Mouse (Mus musculus): ENCODE results near the gene Cdh13.

Cdh13 gene

DNA sequence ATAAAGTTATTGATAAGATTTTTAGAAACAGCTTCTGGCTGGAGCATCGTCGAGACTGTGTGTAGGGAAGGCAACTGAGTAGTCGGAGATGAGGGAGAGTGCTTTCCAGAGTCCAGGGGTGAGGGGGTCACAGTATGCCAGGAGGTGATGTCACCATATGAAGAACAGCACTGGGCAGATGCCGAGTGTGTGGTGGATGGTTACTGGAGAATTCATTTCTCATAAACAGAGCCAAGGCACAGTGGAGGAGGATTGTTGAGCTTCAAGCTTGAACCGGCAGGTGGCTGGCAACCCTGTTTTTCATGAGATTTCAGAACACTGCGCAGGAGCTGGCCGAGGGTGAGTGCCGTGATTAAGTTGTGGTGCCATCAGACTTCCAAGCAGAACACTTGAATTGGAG is 317.8 kb downstream of the Cdh13 start:
- DNase-seq: no peak

DNA sequence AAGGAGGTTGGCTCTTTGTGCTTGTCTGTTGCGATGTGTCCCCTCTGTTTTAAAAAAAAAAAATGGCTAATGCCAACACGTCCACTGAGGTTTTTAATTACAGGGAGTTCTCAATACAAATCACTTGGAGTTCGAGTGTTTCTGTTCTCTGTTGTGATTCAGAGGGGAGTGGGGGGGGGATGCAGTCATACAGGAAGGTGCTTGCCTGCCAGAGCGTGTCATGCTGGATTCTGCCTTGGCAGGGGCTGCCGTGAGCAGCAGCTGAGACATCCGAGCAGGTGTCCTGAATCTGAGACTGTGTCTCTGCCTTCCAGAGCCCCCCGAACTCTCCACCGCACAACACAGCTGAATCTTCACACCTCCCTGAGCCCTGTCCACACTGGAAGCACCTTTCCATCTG is 318.5 kb downstream of the Cdh13 start:
- DNase-seq: no peak

DNA sequence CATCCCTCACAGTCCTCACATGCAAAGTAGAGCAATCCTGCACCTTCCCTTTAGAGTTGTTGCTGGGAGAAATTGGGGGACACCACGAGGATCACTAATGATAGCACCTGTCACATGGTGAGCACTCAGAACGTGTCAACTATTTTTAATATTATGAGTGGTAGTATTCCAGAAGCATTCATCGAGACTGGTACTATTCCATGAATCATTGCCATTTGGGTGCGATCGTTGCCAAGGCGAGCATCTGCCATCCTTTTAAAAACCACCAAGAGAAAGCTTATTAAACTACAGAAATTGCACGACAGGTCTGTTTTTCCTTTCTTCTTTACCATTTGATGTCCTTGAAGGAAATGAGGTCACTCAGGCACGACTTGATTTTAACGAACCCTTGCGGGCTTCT is 328.0 kb downstream of the Cdh13 start:
- no peak for DNase-seq

DNA sequence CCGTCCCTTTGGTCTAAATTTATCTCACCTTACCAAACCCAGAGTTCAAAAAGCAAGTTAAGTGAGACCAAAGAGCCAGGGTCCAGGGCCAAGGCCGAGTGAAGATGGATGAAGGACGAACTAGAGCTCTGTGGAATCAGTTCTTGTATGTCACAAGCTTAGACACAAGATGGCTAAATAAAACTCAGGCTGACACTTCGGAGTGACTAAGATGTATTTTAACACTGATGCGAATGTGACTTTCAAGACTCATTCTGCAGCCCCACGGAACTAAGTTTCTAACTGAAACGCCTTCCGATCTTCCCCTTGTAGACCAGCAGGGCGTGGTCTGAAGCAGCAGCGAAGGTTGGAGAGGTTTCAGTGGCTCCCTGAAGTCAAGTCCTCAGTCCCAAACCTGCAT is 334.7 kb downstream of the Cdh13 start:
- no peak for DNase-seq

DNA sequence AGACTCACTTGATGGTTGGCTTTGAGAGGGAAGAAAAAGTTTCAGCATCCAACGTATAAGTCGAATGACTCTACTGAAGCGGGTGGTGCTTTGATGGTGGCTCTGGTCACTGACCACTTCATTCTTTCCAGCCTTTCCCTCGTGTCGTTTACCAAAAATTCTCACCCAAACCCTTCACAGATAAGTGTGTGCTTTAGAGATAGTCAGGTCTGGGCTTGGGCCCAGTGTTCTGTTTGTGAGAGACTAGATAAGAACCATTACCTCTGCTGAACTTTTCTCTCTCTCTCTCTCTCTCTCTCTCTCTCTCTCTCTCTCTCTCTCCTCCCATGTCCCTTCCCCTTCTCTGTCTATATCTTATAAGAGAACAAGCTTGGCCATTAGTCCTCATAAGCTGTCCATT is 342.9 kb downstream of the Cdh13 start:
- no peak for DNase-seq

DNA sequence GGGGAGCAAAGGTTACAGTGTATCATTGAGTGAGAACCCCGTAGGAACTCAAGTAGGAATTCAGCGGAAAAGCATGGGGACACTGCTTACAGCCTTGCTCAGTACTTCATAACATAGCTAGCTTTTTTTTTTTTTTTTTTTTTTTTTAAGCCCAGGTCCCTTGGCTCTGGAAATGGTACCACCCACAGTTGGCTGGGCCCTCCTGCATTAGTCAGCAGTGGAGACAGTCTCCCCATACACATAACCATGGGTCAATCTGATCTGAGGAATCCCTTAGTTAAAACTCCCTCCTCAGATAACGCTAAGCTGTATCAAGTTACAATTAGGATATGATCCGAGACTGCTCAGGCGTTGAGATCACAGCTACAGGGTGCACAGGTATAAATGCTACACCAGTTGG is 344.2 kb downstream of the Cdh13 start:
- no peak for DNase-seq

DNA sequence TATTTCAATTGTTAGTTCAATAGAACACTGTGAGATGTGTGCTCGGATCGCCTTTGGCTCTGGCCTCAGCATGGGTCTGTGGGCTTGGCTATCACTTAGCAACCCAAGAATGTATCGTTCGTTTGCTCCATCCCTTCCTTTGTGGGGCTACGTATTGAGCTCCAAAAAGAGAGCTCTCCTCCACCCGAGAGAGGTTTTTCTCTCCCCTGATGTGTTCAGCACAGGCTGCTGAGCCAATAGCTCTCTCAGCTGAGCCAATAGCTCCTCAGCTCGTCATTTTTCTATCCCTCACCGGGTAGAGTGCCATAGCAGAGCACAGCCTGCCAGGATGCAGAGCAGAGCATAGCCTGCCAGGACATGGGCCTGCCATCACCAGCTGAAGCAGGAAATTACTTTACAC is 345.2 kb downstream of the Cdh13 start:
- no peak for DNase-seq

DNA sequence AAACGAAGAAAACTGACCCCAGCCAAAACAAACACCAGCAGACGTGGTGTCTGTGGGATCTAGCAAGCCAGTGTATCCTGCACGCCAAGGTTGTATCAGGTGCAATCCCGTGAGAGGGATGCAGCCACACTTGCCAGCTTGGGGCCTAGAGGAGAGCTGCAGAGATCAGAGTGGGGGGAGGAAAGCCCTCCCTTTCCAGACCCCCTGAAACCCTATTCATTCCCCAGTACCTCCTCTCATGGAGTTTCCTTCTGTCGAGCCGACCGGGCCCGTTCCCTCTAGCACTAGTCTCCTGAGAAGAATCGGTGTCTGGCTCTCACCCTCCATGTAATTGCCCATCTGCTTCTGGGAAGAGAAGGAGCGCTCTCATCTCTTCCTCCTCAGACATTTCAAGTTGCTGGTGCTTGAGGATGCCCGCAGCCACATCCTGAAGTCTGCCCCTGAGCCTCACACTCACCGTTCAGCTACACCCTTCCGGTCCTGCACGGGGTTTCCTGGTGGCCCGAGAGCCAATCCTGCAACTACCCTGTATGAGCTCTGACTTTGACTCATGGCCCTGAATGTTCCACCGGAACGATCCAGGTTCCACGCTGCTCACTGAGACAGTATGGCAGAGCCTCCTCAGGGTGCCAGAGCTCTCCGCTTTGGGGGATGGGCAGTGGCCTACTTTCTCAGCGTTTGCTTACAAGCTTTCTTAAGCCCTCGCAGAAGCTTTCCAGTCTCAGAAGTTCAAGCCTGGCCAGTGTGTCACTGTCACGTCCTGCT is 351.9 kb downstream of the Cdh13 start:
- no peak for DNase-seq

DNA sequence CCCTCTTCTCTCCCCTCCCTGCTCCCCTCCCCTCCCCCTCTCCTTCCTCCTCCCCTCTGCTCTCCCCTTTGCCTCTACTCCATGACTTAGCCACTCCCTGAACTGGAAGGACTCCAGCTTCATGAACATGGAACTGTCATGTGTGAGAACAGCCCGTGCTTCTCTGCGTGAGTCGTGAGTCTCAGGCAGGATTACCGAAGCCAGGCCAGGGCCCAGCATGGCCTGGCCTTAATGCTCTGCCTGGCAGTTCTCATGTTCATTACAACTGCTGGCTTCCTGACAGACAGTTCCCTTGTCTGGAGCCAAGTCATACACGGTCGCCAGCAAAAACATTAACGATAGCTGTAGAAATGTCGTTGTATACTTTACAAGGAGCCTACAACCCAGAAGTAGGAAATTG is 356.1 kb downstream of the Cdh13 start:
- DNase-seq: no peak

DNA sequence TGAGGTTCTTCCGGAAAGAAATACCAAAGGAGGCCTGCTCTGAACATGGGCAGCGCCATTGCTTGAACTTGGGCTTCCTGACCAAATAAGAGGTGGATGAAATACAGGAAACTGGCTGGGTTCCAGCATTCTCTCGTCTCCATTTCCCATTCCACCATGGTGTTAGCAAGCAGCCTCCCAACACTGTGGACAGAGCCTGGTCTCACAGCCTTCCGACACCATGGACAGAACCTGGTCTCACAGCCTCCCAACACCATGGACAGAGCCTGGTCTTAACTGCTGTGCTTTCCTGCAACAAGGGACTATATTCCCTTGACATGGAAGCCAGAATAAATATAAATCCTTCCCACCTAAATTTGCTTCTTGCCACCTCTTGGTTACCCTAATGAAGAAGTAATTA is 358.3 kb downstream of the Cdh13 start:
- DNase-seq: no peak

DNA sequence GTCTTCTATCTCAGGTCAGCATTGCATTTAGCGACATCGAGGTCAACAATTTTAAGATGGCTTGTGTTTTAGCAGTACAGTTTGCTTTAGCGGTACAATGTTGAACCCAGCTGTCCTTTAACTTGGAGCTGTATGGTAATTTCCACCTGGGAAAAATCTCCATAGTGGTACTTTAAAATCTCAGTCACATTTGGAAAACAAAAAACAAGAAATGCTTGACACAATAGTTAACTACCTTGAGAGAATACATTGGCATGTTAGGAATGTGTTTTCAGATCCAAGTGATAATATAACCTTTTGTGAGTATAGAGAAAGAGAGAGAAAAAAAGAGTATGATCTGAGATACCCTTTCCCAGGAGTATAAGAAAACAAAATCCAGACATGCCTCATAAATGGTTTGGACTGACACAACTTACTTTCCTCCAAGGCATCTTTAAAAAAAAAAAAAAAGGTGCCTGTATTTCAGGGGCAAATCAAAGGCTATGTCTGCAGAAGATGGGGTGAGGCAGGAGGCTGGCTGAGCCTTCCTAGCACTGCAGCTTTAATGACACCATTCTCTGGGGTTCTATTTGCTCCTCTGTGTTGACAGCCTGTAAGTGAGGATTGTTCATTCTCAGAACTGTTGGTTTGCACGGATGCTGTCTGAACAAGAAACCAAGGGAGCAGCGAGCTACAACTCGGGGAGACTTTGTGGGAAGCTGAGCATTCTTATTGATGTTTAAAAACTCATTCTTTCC is 365.4 kb downstream of the Cdh13 start:
- no peak for DNase-seq

DNA sequence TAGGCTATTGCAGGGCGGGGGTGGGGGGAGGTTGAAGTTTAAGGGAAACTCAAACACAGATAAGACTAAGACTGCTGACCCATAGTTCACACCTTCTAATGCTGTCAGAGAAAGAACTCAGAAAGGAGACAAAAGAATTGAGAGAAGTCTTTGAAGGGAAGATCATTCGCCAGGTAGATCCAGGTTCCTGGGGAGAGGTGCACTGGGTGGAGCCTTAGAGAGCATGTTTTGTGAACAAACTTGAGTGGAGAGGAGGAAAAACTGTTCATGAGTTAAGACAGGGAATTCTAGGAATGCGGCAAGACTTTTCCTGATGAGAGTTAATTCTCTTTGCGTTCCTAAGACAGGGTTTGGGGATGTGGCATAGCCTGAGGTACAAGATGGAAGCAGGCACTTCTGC is 366.4 kb downstream of the Cdh13 start:
- no peak for DNase-seq

DNA sequence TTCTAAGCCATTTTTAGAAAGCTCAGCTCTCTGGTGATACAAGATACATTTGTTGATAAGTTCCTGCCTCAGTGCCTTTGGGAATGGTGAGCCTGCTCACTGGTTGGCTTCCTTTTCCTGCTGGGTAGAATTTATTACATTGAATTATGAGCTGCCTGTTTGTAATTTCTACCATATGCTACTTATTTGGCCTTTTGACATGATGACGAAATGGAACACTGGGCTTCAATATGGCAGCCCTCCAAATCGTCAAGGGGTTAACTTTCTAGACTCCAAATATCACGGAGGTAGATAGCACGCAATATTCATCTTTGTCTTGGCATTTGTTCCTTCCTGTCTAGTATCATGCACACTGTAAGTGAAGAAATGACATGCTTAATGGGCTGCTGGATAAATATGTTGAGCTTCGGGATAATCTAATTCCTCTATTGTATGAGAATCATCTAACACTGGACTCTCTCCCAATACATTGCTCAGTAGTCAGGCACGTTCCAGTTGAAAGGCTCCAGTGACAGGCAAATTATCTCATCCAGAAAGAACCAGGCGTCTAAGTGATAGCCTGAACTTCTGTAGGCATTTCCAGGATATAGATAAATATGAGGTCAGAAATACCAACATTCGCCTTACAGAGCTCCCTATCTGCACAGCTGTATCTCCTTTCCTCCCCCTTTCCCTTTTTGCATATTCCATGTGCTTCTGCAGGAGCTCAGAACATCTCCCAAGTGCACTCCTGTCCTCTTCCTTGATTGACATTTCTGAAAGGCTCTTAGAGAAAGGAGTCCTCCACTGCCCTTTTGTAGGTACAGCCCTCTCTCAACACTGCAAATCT is 378.7 kb downstream of the Cdh13 start:
- no peak for DNase-seq

DNA sequence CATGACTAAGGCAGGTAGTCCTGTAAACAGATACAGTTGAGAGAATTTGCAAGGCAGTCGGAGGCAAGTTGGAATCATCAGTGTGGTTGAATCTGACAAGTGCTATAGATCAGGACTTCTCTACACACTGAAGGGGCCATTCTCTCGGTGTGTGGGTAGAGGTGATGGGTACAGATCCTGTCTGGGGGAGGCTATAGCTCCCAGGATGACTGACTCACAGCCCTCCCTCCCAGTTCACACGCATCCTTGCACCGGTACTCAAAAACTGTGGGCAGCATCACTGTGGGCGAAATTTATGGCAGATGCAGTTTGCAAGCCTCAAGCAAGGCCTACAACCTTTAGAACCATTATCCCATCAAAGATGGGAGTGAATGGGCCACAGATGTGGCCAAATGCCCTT is 381.5 kb downstream of the Cdh13 start:
- no peak for DNase-seq

DNA sequence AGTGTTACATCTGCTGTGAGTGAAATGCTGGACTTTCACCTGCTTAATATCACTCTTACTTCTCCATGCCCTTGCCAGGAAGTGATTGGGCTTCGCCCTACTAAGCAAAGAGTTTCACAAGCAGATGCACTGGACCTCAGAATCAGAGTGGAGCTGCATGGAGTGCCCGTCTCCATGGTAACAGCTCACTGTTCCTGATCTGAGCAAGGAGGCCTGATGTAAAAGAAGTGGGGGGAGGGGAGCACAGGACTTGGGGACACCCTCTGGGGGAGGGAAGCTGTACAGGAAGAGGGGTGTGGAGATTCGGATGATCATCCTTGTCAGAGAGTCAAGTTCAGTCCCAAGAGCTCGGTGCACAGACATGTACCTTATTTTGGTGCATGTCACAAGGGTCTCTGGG is 384.2 kb downstream of the Cdh13 start:
- no peak for DNase-seq

DNA sequence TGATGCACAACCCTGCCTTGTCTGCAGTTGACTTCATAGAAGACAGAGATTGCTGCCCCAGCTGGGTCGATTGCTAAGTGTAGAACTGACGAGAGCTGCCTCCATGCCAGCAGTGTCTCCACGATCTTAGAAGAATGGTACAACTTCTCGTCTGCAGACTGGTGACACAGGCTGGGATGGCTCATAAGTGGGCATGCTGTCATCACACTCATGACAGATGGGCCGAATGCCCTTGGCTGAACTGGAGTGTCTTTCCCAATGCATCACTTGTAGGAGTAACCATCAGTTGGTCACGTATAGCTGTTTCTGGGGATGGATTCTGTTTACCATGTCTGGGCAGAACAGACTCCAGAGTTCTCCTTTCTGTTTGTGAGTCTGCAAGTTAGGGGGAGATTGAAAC is 392.7 kb downstream of the Cdh13 start:
- DNase-seq: no peak

DNA sequence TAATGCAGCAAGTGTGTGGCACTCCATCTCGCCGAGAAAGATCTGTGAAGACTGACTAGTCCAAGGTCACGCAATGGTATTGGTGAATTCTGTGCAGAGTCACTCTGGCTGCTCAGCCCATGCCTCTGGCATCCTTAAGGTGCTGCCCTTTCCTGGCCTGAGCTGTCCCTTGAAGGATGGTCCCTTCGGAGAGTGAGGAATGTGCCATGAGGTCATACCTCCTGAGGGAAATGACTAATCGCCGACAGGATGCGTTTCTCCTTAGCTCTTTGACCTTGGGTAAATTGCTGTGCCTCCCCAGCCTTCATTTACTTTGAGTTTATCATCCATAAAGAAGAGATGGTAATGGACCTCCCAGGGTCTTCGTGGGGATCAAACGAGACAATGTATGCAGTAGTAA is 395.8 kb downstream of the Cdh13 start:
- no peak for DNase-seq

DNA sequence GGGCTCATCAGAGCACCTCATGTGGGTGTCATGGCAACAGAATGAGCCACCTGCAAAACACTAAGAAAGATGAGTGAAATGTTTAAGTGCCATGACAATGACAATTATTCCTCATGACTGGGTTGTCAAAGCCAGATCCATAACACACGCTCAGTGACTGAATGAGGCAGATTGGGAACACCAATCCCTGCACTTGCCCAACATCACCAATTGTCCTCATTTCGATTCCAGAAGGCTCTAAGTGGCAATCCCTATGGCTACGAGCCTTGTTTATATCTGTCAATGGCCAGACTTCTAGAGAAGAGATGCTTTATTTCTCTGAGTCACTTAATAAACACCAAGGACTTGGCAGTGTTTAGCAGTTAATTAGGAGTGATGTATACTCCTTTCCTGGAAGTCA is 399.9 kb downstream of the Cdh13 start:
- no peak for DNase-seq

DNA sequence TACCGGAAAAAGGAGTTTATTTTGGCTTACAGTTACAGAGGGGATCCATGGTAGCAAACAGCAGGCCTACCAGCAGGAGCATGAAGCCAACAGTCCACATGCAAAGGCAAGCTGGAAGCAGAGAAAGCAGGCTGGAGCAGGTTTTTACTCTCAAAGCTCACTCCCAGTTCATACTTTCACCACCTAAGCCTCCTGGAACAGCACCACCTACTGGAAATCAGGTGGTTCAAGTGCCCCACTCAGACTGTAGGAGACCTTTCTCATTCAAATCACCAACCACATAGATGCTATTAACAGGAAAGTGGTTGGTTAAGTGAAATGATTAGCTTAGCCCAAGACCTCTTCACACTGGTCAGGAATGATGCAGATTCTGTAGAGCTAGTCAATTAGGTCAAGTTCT is 402.3 kb downstream of the Cdh13 start:
- DNase-seq: no peak

DNA sequence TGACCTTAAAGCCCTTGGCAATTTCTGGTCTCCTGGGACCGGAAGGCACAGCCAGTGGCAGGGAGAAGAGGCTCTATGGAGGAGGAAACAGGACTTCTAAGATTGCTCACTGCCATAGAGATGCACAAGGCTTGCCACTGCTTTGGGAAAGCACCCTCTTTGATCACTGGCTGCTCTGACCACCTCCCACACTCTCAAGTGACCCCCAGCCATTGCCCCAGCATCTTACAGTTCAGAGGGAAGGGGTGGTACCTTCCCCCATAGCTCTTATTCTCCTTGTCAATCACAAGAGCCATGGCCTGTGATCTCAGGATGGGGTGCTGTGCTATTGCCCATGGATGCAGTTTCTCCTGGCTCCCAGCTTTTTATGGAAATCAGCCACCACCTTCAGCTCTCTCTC is 406.3 kb downstream of the Cdh13 start:
- DNase-seq: no peak

DNA sequence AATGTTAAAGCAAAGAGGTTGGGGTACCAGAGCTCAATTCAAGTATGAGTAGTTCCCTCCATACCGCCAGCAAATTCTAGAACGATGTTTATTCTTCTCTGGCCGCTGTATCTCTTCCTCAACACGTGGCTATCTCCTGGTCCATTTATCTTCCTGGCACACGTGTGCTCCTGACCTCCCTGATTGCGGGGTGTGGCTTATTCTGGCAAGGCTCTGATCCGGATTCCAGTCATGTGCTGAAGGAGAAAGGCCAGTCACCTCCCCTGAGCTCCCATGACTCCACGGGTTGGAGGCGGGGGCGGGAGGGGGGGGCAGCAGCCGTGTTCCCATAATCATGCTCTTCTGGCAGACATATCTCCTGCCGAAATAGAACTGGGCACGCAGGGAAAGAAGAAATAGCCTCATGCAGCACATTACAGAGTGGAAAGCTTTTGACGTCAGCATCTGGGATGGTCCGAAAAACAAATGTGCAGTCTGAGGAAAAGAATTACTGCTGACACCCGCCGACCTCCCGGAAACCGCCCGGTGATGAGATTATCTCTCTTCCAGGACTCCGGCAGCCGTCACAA is 417.9 kb downstream of the Cdh13 start:
- no peak for DNase-seq

DNA sequence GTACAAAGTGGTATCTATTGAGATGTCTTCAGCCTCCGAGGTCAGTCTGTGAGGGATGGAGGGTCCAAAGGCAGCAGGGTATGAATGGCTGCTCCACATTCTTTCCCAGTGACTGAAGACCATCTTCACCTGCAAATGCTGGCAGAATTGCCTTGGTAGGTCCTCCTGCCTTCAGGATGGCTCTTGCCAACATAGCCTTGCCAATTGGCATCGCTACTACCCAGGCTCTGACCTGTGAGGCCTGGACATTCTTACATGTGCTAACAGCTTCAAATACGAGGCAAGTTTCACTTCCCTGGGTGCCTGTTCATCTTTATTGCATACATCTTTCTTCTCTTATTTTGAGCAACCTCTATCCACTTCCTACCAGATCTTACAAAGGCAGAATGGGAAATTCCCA is 425.8 kb downstream of the Cdh13 start:
- DNase-seq: no peak

DNA sequence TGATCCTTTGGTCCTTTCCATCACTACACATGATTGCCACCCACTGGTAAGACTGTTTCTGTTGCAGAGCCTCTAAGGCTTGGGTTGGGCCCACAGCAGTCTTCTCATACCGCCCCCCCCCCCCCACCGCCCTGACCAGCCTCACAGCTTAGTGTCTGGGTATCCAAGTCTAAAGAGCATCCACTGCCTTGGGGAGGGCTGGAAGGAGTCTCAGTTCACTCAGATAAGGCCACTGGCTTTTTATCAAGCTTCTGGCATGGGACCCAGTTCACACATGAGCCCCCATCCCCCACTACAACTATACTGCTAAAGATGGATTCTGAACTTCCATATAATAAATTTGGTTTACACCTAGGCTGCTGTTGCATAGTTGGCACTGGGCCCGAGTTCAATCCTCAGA is 428.1 kb downstream of the Cdh13 start:
- DNase-seq: no peak

DNA sequence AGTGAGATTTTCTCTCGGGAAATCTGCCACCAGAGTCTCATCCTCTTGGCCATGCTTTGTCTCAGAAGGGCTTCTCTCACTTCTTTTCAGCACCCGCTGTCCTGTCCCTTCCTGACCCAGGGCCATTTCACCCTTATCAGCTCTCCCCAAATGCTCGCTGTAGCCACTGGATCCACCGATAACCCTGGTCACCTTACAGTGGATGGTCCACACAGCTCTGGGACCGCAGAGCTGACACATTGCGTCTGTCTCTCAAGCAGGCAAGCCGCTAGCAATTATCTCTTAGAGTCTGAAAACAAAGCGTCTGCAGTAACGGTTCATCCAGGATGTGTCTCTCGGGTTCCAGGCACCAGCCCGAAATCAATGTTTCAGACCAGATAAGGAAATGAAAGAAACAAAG is 429.6 kb downstream of the Cdh13 start:
- DNase-seq: no peak

All from thymus, postnatal 36 days (tissue).